Mouse (Mus musculus) kidney, adult 18-20 months (tissue): ENCODE results near the gene 9230112D13Rik.

ENCODE experiments used
- DNase-seq: peaks from one replicate; pipeline ENCODE4 v3.0.0; 2021

Gene 9230112D13Rik

GRCm38 (mm10) chr14:34522701-34523100 is at the start of gene 9230112D13Rik:
Gene 9230112D13Rik, minus strand, starts transcription at chr14:34522801.
- DNase-seq: no peak

- DNase-seq: no peak
Measured at GRCm38 (mm10) chr14:34571610-34572387, 49.2 kb upstream of the 9230112D13Rik start.

DNA sequence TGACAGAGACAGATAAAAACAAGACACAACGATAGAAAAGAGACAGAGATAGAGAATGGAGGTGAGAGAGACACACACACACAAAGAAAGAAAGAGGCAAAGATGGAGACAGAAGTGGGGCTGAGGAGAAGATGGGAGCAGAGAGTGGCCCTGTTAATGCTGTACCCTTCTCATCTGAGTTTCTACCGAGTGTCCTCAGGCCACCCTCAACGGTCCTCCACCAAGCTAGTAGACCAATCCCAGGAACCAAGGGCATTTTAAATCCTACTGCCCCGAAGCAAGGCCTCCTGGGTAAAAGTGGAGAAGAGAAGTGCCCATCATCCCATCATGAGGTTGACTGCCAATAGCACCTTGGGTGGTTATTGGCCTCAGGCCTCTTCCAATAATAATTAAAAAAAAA is 48.3 kb upstream of the 9230112D13Rik start:
- DNase-seq: no peak

DNA sequence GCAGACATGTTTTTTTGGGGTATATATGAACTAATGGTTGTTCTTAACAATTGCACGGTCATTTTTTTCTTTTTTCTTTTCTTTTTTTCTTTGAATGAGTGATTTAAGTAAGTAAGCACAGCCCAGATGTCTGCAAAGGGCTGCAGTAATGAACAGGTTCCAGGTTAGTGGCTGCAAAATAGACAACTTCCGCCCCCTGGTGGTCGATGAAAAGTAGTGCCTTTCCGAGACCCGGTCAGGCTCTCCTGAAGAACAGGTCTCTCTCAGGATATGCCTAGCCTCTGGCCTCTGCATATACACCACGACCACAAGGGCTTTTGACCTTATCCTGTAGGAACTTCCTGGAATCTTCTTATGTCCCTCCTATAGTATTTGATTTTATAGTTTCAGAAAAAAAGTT is 47.7 kb upstream of the 9230112D13Rik start:
- DNase-seq: peak; percentile 77

DNA sequence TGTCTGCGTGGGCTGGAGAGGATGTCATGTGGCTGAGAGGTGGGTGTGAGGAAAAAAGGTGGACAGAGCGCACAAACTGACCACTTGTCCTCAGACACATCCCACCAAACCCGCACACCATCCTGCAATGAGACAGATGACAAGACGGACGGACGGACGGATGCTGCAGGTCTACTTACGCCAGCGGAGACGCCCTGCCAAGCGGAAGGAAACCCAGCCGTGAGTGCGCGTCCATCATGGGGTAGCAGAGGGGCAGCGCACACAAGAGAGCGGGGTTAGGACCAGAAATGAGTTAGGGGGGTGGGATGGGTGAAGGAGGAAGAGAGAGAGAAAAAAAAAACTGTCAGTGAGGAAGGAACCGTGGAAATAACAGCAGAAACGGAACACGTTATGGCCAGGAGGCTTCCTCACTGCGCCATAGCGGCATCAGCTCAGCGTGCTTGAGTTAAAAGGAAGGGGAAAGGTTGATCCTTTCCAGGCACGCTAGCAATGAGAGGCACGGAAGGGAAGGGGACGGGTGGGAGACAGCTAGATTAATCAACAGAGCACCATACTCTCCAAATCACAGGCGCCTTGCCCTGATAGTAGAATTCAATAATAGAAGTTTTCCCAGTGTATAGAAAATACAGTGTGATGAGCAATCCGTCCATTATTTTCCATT is 47.1 kb upstream of the 9230112D13Rik start:
- no peak for DNase-seq

DNA sequence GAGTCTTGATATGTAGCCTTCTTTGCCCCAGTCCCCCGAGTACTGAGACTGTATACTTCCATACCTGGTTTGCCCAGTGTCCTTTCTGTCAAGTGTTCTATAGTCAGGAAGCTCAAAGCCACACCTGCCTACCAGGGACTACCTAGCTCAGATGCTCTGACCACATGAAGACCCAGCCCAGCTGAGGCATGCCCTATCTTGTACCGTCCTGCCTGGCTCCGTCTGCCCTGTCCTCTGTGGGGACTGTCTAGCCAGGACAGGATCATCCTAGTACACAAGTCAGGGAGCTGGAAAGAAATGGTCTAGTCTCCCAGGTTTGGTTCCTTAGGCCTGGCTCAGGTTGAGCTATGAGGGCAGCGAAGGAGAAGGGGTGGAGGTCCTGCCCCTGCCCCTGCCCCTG is 46.0 kb upstream of the 9230112D13Rik start:
- no peak for DNase-seq

GRCm38 (mm10) chr14:34567697-34568096 is 45.1 kb upstream of the 9230112D13Rik start:
- no peak for DNase-seq

DNA sequence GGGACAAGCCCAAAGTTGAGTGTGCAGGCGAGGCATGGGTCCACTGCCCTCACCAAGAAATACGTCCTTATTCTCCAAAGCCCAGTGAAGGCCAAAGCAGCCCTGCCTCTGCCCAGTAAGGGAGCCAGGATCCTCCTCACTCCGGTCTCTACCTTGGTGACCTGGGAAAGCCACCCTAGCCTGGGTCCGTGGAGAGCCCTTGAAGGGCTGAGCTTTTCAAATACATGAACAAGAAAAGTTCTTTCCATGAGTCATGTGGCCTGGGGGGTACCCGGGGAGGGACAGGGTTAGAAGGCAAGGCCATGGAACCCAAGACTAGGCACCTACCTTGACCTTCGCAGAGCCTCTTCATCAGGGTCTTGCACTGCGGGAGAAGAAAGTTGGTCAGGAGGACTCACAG is 43.9 kb upstream of the 9230112D13Rik start:
- DNase-seq: no peak

GRCm38 (mm10) chr14:34565711-34566110 is 43.1 kb upstream of the 9230112D13Rik start:
- no peak for DNase-seq

GRCm38 (mm10) chr14:34564646-34565045 is 42.0 kb upstream of the 9230112D13Rik start:
- DNase-seq: no peak

- no peak for DNase-seq
Measured at GRCm38 (mm10) chr14:34562393-34562792, 39.8 kb upstream of the 9230112D13Rik start.

DNA sequence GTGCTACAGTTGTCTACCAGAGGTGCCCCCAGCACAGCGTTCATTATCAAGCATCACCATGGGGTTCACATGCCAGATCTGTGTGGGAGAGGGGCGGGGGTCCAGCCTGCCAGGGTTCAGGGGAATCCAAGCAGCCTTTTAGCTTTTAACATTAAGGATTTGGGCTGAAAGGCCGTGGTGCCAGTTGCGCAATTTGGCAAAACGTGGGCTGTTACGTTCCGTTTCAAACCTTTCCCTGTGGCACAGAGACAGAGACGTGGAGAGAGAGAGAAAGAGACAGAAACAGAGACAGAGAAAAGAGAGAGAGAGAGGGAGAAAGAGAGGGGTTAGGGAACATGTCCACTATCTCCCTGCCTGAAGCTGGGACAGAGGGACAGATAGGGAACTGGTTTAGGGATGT is 39.0 kb upstream of the 9230112D13Rik start:
- DNase-seq: no peak

DNA sequence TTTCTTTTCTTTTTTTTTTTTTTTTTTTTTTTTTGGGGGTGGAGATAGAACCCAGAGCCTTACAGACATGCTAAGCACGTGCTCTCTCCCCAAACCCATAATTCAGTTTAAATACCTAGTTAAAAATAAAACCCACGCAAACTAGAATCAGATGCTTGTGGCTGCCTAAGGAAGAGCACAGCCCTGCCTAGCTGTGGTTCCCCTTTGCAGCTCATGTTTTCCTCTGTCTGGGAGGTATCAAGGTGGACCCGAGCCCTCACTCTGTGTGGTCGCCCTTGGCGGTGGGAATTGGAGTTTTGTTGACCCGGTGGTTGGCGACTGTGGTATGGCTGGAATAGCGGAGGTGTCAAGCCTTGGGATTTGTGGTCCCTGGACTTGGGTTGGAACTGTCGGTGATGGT is 36.3 kb upstream of the 9230112D13Rik start:
- no peak for DNase-seq

DNA sequence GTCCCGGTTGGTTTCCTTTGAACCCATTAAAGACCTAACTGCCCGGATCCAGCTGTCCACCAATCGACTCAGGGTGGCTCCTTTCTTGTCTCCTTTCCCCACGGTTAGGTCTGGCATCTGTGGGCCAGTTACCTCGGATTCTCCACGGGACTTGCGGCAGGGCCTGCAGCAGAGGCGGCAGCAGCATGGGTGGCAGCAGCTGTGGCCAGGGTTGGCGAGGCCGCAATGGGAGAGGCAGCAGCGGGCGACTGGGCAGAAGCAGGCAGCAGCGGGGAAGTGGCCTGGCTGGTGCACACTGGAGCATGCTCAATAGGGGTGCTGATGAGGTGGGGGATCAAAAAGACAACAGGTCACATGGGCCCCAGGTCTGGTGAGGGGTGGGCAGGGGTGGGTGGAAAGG is 32.6 kb upstream of the 9230112D13Rik start:
- no peak for DNase-seq

DNA sequence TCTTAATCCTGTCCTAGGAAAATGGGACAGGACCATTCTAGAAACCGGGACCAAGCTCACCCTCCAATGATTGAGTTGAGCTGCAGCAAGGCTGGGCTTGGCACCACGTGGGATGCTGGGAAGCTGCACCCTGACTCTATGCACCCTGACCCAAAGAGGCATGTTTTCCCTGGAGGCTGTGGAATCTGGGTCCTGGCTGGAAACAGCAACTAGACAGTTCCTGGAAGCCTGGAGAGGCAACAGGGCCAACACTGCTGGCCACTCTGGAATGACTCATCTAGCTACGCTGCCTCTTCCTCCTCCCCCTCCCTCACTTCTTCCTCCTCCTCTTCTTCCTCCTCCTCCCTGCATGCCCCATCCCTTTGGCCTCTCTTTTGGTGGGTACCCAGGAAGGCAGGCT is 31.4 kb upstream of the 9230112D13Rik start:
- peak; percentile 26 for DNase-seq

DNA sequence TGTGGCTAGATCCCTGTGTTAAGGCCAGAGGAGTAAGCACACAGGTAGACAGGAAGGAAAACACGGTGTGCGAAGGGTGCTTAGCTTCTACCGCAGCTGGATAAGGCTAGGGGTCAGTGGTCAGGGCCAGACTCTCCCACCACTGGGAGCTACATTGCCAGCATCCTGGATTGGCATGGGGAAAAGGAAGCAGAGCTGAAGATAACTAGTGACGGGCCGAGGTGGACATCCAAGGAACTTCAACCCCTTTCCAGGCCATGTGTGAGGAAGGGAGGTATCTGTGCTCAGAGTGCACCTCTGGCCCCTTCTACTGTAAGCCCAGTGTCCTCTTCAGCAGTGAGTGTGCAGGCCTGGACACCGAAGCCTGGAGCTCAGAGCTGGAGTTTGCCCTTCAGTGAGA is 30.9 kb upstream of the 9230112D13Rik start:
- DNase-seq: no peak

- DNase-seq: no peak
Measured at GRCm38 (mm10) chr14:34552226-34552625, 29.6 kb upstream of the 9230112D13Rik start.

GRCm38 (mm10) chr14:34549004-34549671 is 26.5 kb upstream of the 9230112D13Rik start:
- peak; percentile 82 for DNase-seq

DNA sequence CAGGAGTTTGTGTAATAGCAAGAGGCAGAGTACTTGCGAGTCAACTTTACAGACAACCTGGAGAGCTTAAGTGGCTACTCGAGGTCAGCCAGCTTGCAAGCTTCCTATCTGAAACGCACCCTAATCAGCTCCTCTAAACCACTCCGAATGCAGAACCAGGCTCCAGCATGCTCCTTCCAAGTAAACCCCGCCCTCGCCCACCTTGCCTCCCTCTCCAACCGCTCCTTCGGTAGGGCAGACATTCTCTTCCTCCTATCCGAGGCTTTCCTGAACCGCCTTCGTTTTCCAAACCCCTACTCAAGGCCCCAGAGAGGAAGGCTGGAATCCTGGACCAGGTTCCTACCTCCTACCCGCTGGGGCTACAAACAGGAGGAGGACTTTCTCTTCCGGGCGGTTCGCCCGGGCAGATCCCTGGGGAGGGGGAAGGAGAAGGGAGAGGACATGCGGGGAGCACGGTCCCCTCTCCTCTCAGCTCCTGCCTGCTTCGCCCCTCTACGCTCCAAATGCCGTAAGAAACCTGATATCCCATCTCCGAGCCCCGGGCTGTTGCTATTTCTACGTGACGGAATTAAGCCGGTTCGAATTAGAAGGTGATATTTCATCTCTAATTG is 25.9 kb upstream of the 9230112D13Rik start:
- peak; percentile 54 for DNase-seq

DNA sequence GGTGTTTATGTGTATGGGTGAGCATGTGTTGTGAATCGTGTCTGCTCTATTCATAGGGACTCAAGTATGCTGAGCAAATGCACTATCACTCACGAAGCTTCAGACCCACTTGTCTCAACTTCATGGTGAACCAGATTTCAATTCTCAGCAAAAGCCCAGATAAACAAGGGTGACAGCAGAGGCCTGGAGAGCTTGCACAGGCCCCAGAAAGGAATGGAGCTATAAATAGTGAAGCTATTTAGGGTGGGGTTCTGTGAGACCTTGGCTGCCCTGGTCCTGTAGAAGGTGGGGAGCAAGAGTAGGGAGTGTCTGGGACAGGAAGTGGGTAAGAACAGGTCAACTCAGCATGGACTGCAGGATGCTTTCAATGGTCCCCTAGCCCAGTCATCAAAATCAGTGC is 21.9 kb upstream of the 9230112D13Rik start:
- no peak for DNase-seq

- no peak for DNase-seq
Measured at GRCm38 (mm10) chr14:34544001-34544400, 21.4 kb upstream of the 9230112D13Rik start.

GRCm38 (mm10) chr14:34543596-34543995 is 21.0 kb upstream of the 9230112D13Rik start:
- DNase-seq: no peak

GRCm38 (mm10) chr14:34541896-34542295 is 19.3 kb upstream of the 9230112D13Rik start:
- DNase-seq: peak; percentile 31
